Mouse (Mus musculus) C2C12 (cell line): ENCODE data around the gene Col18a1.

Source experiments
- CTCF ChIP-seq: IDR thresholded peaks from one replicate; pipeline ENCODE4 v1.5.1; 2011; ENCODE audit not compliant: control insufficient read depth, insufficient read depth, insufficient read length
- FOSL1 ChIP-seq: IDR thresholded peaks from one replicate; pipeline ENCODE4 v1.8.0; 2011; ENCODE audit warnings: mild to moderate bottlenecking, low read length; ENCODE audit not compliant: poor library complexity, insufficient read depth, severe bottlenecking

GRCm38 (mm10) chr10:77126590-77126989 lies 39.8 kb downstream of the Col18a1 start:
- TF ChIP-seq CTCF (no peak), FOSL1 (no peak)
